Mouse (Mus musculus): ENCODE data around the gene Nmi. TPM values are rescaled to one million over a fixed set of nuclear protein-coding genes. Genes with fewer than 3 reads are reported as not detected.

Nmi gene
- polyA plus RNA-seq, 1 experiment: not detected

DNA sequence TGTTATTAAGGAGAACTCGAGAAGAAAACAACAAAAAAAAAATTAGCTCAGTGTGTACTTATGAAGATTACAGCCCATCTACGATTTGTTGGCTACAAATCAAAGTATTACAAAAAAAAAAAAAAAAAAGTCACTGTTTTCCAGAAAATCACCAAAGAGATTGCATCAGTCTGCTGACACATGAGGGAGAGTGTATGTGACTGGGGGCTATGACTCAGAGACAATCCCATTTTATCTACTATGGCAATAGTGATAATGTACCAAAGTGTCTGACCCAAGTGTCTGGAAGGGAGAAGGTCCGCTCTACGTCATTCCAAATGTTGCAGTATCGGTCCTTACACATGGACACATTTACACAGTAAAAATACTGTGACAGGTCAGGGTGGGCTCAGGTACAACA, 13.4 kb upstream of the Nmi start:
- Histone ChIP-seq H3K36me3 (ENCODE audit: control insufficient read depth) (no peaks in the 10 kb centered on the region), H3K27me3 (ENCODE audit: control insufficient read depth) (no peaks in the 10 kb centered on the region), H3K4me3 (replicated peaks) (no peak overlapping the region), H3K9me3 (ENCODE audit: control insufficient read depth, low read length) (no peaks in the 10 kb centered on the region), H3K4me1 (ENCODE audit: control insufficient read depth) (no peaks in the 10 kb centered on the region)
- no peak for TF ChIP-seq GATA1 (IDR thresholded peaks at IDR 0.05; ENCODE audit: low read length)
- no peak for TF ChIP-seq TAL1 (IDR thresholded peaks at IDR 0.05; ENCODE audit: low read length)

DNA sequence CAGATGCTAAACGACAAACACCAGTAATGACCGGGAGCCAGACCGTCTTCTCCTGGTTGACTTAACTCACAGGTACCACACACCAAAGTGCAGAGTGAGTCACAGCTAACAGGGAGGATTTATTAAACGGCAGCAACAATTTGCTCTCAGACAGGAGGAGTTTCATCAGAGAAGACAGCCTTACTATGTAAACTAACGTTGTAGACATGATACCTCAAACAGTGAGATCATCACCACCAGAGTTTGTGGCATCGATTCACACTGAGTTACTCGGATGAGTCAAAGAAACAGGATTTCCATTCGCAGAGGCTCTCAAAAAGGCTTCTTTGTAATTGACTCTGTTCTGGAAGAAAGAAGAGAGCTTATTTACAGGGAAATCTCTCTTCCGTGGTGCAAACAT, 12.9 kb upstream of the Nmi start:
- Histone ChIP-seq H3K4me1 (ENCODE audit: control insufficient read depth) (no peaks in the 10 kb centered on the region), H3K27me3 (ENCODE audit: control insufficient read depth) (no peaks in the 10 kb centered on the region), H3K4me3 (replicated peaks) (no peak overlapping the region), H3K9me3 (ENCODE audit: control insufficient read depth, low read length) (no peaks in the 10 kb centered on the region), H3K36me3 (ENCODE audit: control insufficient read depth) (no peaks in the 10 kb centered on the region)
- no peak for TF ChIP-seq TAL1 (IDR thresholded peaks at IDR 0.05; ENCODE audit: low read length)
- TF ChIP-seq GATA1 (IDR thresholded peaks at IDR 0.05; ENCODE audit: low read length): no peak

DNA sequence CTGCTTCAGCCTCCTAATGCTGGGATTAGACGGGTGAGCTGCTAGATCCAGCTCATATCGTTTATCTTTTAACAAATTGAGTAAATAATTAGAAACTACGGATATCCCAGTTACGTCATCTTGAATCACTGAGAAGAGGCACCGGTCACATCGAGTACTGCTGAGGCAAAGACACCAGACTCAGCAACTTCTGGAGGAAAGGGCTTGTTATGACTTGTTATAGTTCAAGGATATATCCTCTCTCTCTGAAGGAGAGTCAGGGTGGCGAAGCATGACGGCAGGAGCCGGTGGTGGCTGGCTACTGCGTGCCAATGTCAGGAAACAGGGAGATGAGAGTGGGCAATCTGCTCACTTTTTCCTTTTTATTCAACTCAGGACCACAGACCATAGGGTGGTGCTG, 11.9 kb upstream of the Nmi start:
- Histone ChIP-seq H3K4me3 (replicated peaks) (no peak overlapping the region), H3K9me3 (ENCODE audit: control insufficient read depth, low read length) (no peaks in the 10 kb centered on the region), H3K4me1 (ENCODE audit: control insufficient read depth) (no peaks in the 10 kb centered on the region), H3K27me3 (ENCODE audit: control insufficient read depth) (no peaks in the 10 kb centered on the region), H3K36me3 (ENCODE audit: control insufficient read depth) (no peaks in the 10 kb centered on the region)
- TF ChIP-seq TAL1 (IDR thresholded peaks at IDR 0.05; ENCODE audit: low read length) (no peak), GATA1 (IDR thresholded peaks at IDR 0.05; ENCODE audit: low read length) (no peak)

DNA sequence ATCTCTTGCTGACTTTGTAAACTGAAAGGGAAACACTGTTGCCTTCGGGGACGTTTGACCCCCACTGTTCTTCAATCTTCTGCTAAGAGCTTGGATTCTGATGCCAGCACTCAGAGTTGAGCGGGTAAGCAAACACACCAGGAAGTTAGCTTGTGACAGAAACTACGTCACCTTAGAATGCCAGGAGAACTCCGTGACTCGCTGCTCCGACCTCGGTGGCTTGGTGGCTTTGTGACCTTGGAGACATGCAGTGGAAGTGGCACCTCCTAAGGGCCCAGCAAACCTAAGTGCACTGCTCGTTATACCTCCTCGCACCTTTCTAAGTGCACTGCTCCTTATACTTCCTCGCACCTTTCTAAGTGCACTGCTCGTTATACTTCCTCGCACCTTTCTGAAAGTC, 9.0 kb upstream of the Nmi start:
- Histone ChIP-seq H3K27me3 (ENCODE audit: control insufficient read depth) (no peaks in the 10 kb centered on the region), H3K9me3 (ENCODE audit: control insufficient read depth, low read length) (no peaks in the 10 kb centered on the region), H3K36me3 (ENCODE audit: control insufficient read depth) (no peaks in the 10 kb centered on the region), H3K4me1 (ENCODE audit: control insufficient read depth) (no peaks in the 10 kb centered on the region), H3K4me3 (replicated peaks) (no peak overlapping the region)
- TF ChIP-seq GATA1 (IDR thresholded peaks at IDR 0.05; ENCODE audit: low read length): no peak
- TF ChIP-seq TAL1 (IDR thresholded peaks at IDR 0.05; ENCODE audit: low read length): no peak

DNA sequence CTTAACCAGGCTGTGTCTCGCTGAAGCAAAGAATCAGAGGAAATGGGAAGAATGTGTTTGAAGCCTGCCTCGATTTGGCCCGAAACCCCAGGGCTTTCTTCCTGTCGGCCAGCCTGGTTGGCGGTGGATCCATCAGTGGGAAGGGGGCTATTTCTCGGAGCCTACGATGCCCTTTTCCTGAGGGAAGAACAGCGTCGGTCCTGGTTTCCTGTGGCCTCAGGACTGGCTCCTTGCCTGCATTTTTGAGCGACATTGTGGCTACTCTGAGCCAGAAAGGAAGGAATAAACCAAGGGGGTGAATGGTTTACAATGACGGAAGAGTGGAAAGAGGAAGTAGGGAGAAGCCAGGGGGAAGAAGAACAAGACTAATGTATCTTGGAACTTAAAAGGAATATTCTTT, 8.3 kb upstream of the Nmi start:
- Histone ChIP-seq H3K36me3 (ENCODE audit: control insufficient read depth) (no peaks in the 10 kb centered on the region), H3K27me3 (ENCODE audit: control insufficient read depth) (no peaks in the 10 kb centered on the region)

DNA sequence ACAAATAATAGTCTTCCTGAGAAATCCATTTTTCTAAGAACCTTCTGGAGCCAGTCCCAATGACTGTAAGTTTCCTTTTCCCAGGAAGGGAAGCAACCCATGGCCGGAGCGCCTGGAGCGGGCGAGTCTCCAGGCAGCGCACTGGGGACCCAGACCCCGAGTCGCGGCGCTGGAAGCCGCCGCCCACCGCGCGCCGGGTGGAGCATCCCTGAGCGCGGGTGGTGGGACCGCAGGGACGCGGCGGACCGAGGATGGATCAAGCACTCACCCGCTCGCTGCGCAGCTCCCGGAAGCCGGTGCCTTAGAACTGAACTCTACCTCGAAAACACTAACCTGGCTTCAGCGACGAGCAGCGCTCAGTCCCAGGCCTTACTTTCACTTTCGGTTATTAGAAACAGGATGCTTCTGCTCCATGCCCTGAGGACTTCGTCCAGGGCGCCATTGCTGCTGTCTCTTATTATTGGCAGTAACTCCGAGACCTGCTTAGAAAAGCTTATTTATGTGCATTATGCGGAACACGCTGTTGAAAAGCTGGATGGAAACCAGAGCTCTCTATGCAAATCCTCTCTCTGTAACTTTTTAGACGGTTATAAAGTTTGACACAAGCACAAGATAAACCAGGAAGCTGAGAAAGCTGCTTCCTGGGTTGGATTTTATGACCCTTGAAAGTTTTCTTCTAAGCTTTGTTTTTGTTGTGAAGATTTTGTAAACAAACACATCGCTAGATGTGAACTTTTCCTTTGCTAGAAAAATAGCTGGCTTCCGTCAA, 469 bp downstream of the Nmi start:
- Histone ChIP-seq H3K9me3 (ENCODE audit: control insufficient read depth, low read length) (no peaks in the 10 kb centered on the region), H3K27me3 (ENCODE audit: control insufficient read depth) (no peaks in the 10 kb centered on the region), H3K36me3 (ENCODE audit: control insufficient read depth) (no peaks in the 10 kb centered on the region), H3K4me3 (replicated peaks) (peak overlapping the region; percentile 71), H3K4me1 (ENCODE audit: control insufficient read depth) (peaks cover 8% of the 10 kb centered on the region)
- no peak for TF ChIP-seq GATA1 (IDR thresholded peaks at IDR 0.05; ENCODE audit: low read length)
- no peak for TF ChIP-seq TAL1 (IDR thresholded peaks at IDR 0.05; ENCODE audit: low read length)

More for the DNA sequence above, 8.3 kb upstream of the Nmi start:
- TF ChIP-seq GATA1 (IDR thresholded peaks at IDR 0.05; ENCODE audit: low read length): no peak
- TF ChIP-seq TAL1 (IDR thresholded peaks at IDR 0.05; ENCODE audit: low read length): no peak
- H3K4me1 ChIP-seq (ENCODE audit: control insufficient read depth): no peaks in the 10 kb centered on the region
- H3K4me3 ChIP-seq (replicated peaks): no peak overlapping the region
- no peaks in the 10 kb centered on the region for H3K9me3 ChIP-seq (ENCODE audit: control insufficient read depth, low read length)

DNA sequence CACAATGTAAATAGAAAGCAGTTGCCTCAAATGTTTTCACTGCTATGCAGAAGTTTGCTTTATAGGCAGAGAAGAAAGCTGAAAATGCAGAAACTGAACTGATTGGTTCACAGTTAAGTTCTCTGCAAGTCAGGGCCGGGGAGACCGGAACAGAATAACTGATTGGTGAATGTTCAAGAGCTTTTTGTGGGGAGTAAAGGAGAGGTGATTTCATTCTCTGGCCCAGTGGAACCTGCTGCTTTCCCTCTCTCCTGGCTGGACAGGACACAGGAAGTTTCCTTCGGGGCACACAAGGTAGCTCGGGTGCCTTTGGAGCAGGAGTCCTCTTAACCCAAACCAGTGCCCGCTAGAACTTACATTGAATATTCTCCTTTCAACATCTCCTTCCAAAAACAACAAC, 1.2 kb downstream of the Nmi start:
- no peak for TF ChIP-seq TAL1 (IDR thresholded peaks at IDR 0.05; ENCODE audit: low read length)
- no peak for TF ChIP-seq GATA1 (IDR thresholded peaks at IDR 0.05; ENCODE audit: low read length)
- Histone ChIP-seq H3K4me1 (ENCODE audit: control insufficient read depth) (peaks cover 8% of the 10 kb centered on the region), H3K27me3 (ENCODE audit: control insufficient read depth) (no peaks in the 10 kb centered on the region), H3K4me3 (replicated peaks) (peak overlapping the region; percentile 71), H3K36me3 (ENCODE audit: control insufficient read depth) (no peaks in the 10 kb centered on the region), H3K9me3 (ENCODE audit: control insufficient read depth, low read length) (no peaks in the 10 kb centered on the region)

DNA sequence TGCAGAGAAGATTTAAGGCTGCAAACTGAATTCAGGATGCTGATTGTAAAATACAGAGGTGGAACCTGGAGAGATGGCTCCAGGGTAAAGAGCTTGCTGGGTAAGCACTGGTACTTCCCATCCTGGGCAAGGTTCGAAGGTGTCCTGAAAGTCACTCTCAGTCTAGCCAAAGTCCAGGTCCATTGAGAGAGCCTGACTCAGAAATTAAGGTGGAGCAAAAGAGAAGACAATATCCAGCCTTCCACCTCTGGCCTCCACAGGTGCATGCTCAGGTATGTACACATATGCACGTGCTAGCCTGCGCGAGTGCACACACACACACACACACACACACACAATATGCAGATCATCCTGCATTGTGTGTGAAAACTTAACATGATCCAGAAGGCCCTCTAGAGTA, 2.4 kb downstream of the Nmi start:
- no peak overlapping the region for H3K4me3 ChIP-seq (replicated peaks)
- TF ChIP-seq TAL1 (IDR thresholded peaks at IDR 0.05; ENCODE audit: low read length) (no peak), GATA1 (IDR thresholded peaks at IDR 0.05; ENCODE audit: low read length) (no peak)
- no peaks in the 10 kb centered on the region for H3K27me3 ChIP-seq (ENCODE audit: control insufficient read depth)
- H3K9me3 ChIP-seq (ENCODE audit: control insufficient read depth, low read length): no peaks in the 10 kb centered on the region
- H3K36me3 ChIP-seq (ENCODE audit: control insufficient read depth): no peaks in the 10 kb centered on the region
- H3K4me1 ChIP-seq (ENCODE audit: control insufficient read depth): peaks cover 8% of the 10 kb centered on the region

DNA sequence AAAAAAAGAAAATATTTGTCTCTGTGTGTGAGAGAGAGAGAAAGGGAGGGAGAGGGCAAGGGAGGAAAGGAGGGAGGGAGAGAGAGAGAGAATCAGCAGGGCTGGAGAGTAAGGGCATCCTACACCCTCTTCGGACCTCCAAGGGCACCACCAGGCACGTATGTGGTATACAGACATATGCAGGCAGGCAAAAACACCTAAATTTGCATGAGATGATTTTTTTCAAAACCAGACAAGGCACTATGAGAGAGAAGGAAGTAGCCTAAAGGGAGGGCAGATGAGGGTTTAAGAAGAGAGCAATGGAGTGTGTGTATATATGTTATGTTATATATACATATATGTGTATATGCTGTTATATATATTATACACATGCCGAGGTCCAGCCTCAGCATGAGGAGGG, 6.0 kb downstream of the Nmi start:
- Histone ChIP-seq H3K27me3 (ENCODE audit: control insufficient read depth) (no peaks in the 10 kb centered on the region), H3K4me3 (replicated peaks) (no peak overlapping the region), H3K4me1 (ENCODE audit: control insufficient read depth) (peaks cover 2% of the 10 kb centered on the region; the same call in 1 of the 2 replicates), H3K36me3 (ENCODE audit: control insufficient read depth) (no peaks in the 10 kb centered on the region), H3K9me3 (ENCODE audit: control insufficient read depth, low read length) (no peaks in the 10 kb centered on the region)
- TF ChIP-seq TAL1 (IDR thresholded peaks at IDR 0.05; ENCODE audit: low read length) (no peak), GATA1 (IDR thresholded peaks at IDR 0.05; ENCODE audit: low read length) (no peak)

Measured in erythroblast, embryonic 14.5 days (primary cell).